ENCODE assay signal across 12 mouse cellular contexts in genomic region chr17:34672246-34672792, GRCm38 (mm10). TPM values are rescaled to one million over a fixed set of nuclear protein-coding genes. Genes with fewer than 3 reads are reported as not detected.
A peak's percentile ranks its signal among the peaks of the same experiment; 100 is the strongest.
DNase-seq lines count a peak whose midpoint lies in the region; ATAC-seq and TF ChIP-seq lines count a peak whose summit lies in the region.
"Had no signal": no experiment of that assay in that cellular context is flagged by ENCODE, and none has a peak within 500 bp of the region (broad histone marks: within the 10 kb centered on the region; RNA-seq: fewer than 3 reads in every experiment).

No protein-coding gene starts in this region.

- 31% methylated on average over 49 of the region's 49 CpGs for WGBS in embryonic facial prominence, embryonic 15.5 days
- 30% methylated on average over 49 of the region's 49 CpGs for WGBS in hindbrain, postnatal 0 days
- 32% methylated on average over 49 of the region's 49 CpGs for WGBS in neural tube, embryonic 11.5 days

- intact Hi-C loops in left cerebral cortex, adult 2 months (cut with DNase I), result no loop called here
- intact Hi-C loops in left cerebral cortex, postnatal 4 days (cut with DNase I), result no loop called here

- no peaks in the 10 kb centered on the region for H3K9me3 ChIP-seq in embryonic facial prominence, embryonic 15.5 days (replicated peaks)
- H3K9me3 ChIP-seq in hindbrain, postnatal 0 days (ENCODE audit: low read length), result no peaks in the 10 kb centered on the region
- H3K9me3 ChIP-seq in neural tube, embryonic 11.5 days (ENCODE audit: control insufficient read depth, low read length), result no peaks in the 10 kb centered on the region

- H3K4me2 ChIP-seq in embryonic facial prominence, embryonic 15.5 days (replicated peaks), result peak overlapping the region; percentile 59
- peak overlapping the region; percentile 52 for H3K4me2 ChIP-seq in hindbrain, postnatal 0 days (ENCODE audit: low read depth, low read length)
- H3K4me2 ChIP-seq in neural tube, embryonic 11.5 days (ENCODE audit: low read depth), result peak overlapping the region; percentile 51

- no peak for TF ChIP-seq CTCF in left cerebral cortex, adult 2 months (IDR thresholded peaks at IDR 0.05)
- TF ChIP-seq CTCF in hindbrain, postnatal 0 days (IDR thresholded peaks at IDR 0.05; ENCODE audit: low read depth), result no peak

- H3K36me3 ChIP-seq in embryonic facial prominence, embryonic 15.5 days, result no peaks in the 10 kb centered on the region
- no peaks in the 10 kb centered on the region for H3K36me3 ChIP-seq in hindbrain, postnatal 0 days (ENCODE audit: insufficient read depth, low read length)
- H3K36me3 ChIP-seq in neural tube, embryonic 11.5 days (ENCODE audit: control insufficient read depth, insufficient read depth, low read length), result no peaks in the 10 kb centered on the region

- no peak overlapping the region for H3K9ac ChIP-seq in embryonic facial prominence, embryonic 15.5 days
- no peak overlapping the region for H3K9ac ChIP-seq in hindbrain, postnatal 0 days (replicated peaks; ENCODE audit: low read length)
- peak overlapping the region; percentile 33 for H3K9ac ChIP-seq in neural tube, embryonic 11.5 days (ENCODE audit: low read length)

- H3K4me3 ChIP-seq in left cerebral cortex, adult 2 months, result peak overlapping the region; percentile 31
- H3K4me3 ChIP-seq in embryonic facial prominence, embryonic 15.5 days (replicated peaks), result peak overlapping the region; percentile 34
- H3K4me3 ChIP-seq in hindbrain, postnatal 0 days (ENCODE audit: low read length), result peak overlapping the region; percentile 33
- peak overlapping the region; percentile 30 for H3K4me3 ChIP-seq in neural tube, embryonic 11.5 days (ENCODE audit: low read depth, low read length)

- peaks cover 80% of the 10 kb centered on the region for H3K27me3 ChIP-seq in embryonic facial prominence, embryonic 15.5 days
- peaks cover 31% of the 10 kb centered on the region for H3K27me3 ChIP-seq in hindbrain, postnatal 0 days (ENCODE audit: insufficient read depth, low read length)
- peaks cover 43% of the 10 kb centered on the region for H3K27me3 ChIP-seq in neural tube, embryonic 11.5 days (ENCODE audit: control insufficient read depth, insufficient read depth, low read length)

- no peak for DNase-seq in left cerebral cortex, adult 2 months (ENCODE audit: extremely low spot score in 1 of 2, low spot score in 2 of 2)
- DNase-seq in left cerebral cortex, postnatal 4 days, result no peak
- no peak for DNase-seq in hindbrain, postnatal 0 days (ENCODE audit: low spot score)
- DNase-seq in neural tube, embryonic 11.5 days (ENCODE audit: low spot score), result no peak
- no peak for DNase-seq in ovary, postnatal 14 days (ENCODE audit: low spot score)
- no peak for DNase-seq in layer of hippocampus, adult 18-20 months (ENCODE audit: low spot score in 2 of 2)
- no peak for DNase-seq in adrenal gland, adult (ENCODE audit: inconsistent age in 2 of 2, low spot score in 1 of 2)
- DNase-seq: cerebellum, adult 18-20 months; spleen, adult 18-20 months had no signal

- peaks cover 25% of the 10 kb centered on the region for H3K4me1 ChIP-seq in embryonic facial prominence, embryonic 15.5 days
- H3K4me1 ChIP-seq in hindbrain, postnatal 0 days (ENCODE audit: insufficient read depth, low read length), result peaks cover 8% of the 10 kb centered on the region; the same call in 1 of the 2 replicates
- peaks cover 5% of the 10 kb centered on the region; the same call in 1 of the 2 replicates for H3K4me1 ChIP-seq in neural tube, embryonic 11.5 days (ENCODE audit: control insufficient read depth, insufficient read depth, low read length)

- H3K27ac ChIP-seq in left cerebral cortex, adult 2 months, result no peak overlapping the region
- H3K27ac ChIP-seq in embryonic facial prominence, embryonic 15.5 days (replicated peaks), result no peak overlapping the region
- H3K27ac ChIP-seq in hindbrain, postnatal 0 days, result no peak overlapping the region
- H3K27ac ChIP-seq in neural tube, embryonic 11.5 days (ENCODE audit: low read depth, low read length), result no peak overlapping the region

- ATAC-seq in embryonic facial prominence, embryonic 15.5 days (ENCODE audit: insufficient number of reproducible peaks, low FRiP score, low TSS enrichment, low read depth), result no peak
- 0 out of 2 replicates have a peak, but pooled peaks have one; percentile 34 for ATAC-seq in hindbrain, postnatal 0 days
- ATAC-seq in neural tube, embryonic 11.5 days (ENCODE audit: insufficient read depth, low FRiP score, low TSS enrichment), result no peak

RNA-seq across cellular contexts. Expression of gene Tnxb, which starts 2.0 kb away (rescaled TPM):
- total RNA-seq in left cerebral cortex, adult 2 months (2021), result 1 to 10 TPM; 1.5 to 2.4 TPM
- total RNA-seq in left cerebral cortex, postnatal 4 days (2021), result 1 to 10 TPM; 1.9 to 2.2 TPM
- 0.48 and 0.87 TPM in 2 replicates for polyA plus RNA-seq in embryonic facial prominence, embryonic 15.5 days (2015; fragmentation: Nextera tagmentation; extraction: Ambion mirVana)
- 3.1 and 4.0 TPM in 2 replicates for total RNA-seq in hindbrain, postnatal 0 days (2014; rRNA removed)
- 0.16 and 0.28 TPM in 2 replicates for polyA plus RNA-seq in hindbrain, postnatal 0 days (2015; fragmentation: Nextera tagmentation; extraction: Ambion mirVana)
- 0.03 TPM in 1 of 2 replicates, not detected in the other for polyA plus RNA-seq in neural tube, embryonic 11.5 days (2014; fragmentation: Nextera tagmentation; extraction: Ambion mirVana)
- total RNA-seq in layer of hippocampus, adult 18-20 months (2021), result 10 to 100 TPM; 12.1 to 12.3 TPM
- total RNA-seq: granulocyte monocyte progenitor cell, adult 5-6 weeks had no signal

RNA-seq across cellular contexts. Expression of gene Atf6b, which starts 25.4 kb away (rescaled TPM):
- total RNA-seq in left cerebral cortex, adult 2 months (2021), result 10 to 100 TPM; 64.3 to 66.4 TPM
- total RNA-seq in left cerebral cortex, postnatal 4 days (2021), result 10 to 100 TPM; 72.8 to 75.4 TPM
- 88.8 and 94.7 TPM in 2 replicates for polyA plus RNA-seq in embryonic facial prominence, embryonic 15.5 days (2015; fragmentation: Nextera tagmentation; extraction: Ambion mirVana)
- 53.6 and 70.6 TPM in 2 replicates for total RNA-seq in hindbrain, postnatal 0 days (2014; rRNA removed)
- polyA plus RNA-seq in hindbrain, postnatal 0 days (2015; fragmentation: Nextera tagmentation; extraction: Ambion mirVana), result 74.2 and 78.2 TPM in 2 replicates
- 78.3 and 88.4 TPM in 2 replicates for polyA plus RNA-seq in neural tube, embryonic 11.5 days (2014; fragmentation: Nextera tagmentation; extraction: Ambion mirVana)
- 10 to 100 TPM; 83.4 to 95.0 TPM for total RNA-seq in layer of hippocampus, adult 18-20 months (2021)

RNA-seq across cellular contexts. Expression of gene Fkbpl, which starts 27.8 kb away (rescaled TPM):
- total RNA-seq in left cerebral cortex, adult 2 months (2021), result 10 to 100 TPM; 10.9 to 16.9 TPM
- 10 to 100 TPM in 1 of 2 experiments, 1 to 10 TPM in 1; 7.9 to 10.5 TPM for total RNA-seq in left cerebral cortex, postnatal 4 days (2021)
- polyA plus RNA-seq in embryonic facial prominence, embryonic 15.5 days (2015; fragmentation: Nextera tagmentation; extraction: Ambion mirVana), result 16.2 and 16.8 TPM in 2 replicates
- total RNA-seq in hindbrain, postnatal 0 days (2014; rRNA removed), result 4.9 and 6.1 TPM in 2 replicates
- 10.4 and 11.8 TPM in 2 replicates for polyA plus RNA-seq in hindbrain, postnatal 0 days (2015; fragmentation: Nextera tagmentation; extraction: Ambion mirVana)
- polyA plus RNA-seq in neural tube, embryonic 11.5 days (2014; fragmentation: Nextera tagmentation; extraction: Ambion mirVana), result 15.5 and 17.6 TPM in 2 replicates
- 10 to 100 TPM; 16.6 to 18.0 TPM for total RNA-seq in layer of hippocampus, adult 18-20 months (2021)

RNA-seq across cellular contexts. Expression of gene Prrt1, which starts 43.0 kb away (rescaled TPM):
- 100 to 1,000 TPM; 172 to 205 TPM for total RNA-seq in left cerebral cortex, adult 2 months (2021)
- total RNA-seq in left cerebral cortex, postnatal 4 days (2021), result 10 to 100 TPM; 78.2 to 81.9 TPM
- 1.3 and 1.5 TPM in 2 replicates for polyA plus RNA-seq in embryonic facial prominence, embryonic 15.5 days (2015; fragmentation: Nextera tagmentation; extraction: Ambion mirVana)
- total RNA-seq in hindbrain, postnatal 0 days (2014; rRNA removed), result 7.5 and 8.1 TPM in 2 replicates
- polyA plus RNA-seq in hindbrain, postnatal 0 days (2015; fragmentation: Nextera tagmentation; extraction: Ambion mirVana), result 7.3 and 7.9 TPM in 2 replicates
- 0.57 and 0.87 TPM in 2 replicates for polyA plus RNA-seq in neural tube, embryonic 11.5 days (2014; fragmentation: Nextera tagmentation; extraction: Ambion mirVana)
- total RNA-seq in layer of hippocampus, adult 18-20 months (2021), result 100 to 1,000 TPM; 265 to 276 TPM
- polyA plus RNA-seq: liver, embryonic 16.5 days had no signal

RNA-seq across cellular contexts. Expression of gene Ppt2, which starts 44.0 kb away (rescaled TPM):
- total RNA-seq in left cerebral cortex, adult 2 months (2021), result 10 to 100 TPM; 47.3 to 48.6 TPM
- 10 to 100 TPM; 30.3 to 32.7 TPM for total RNA-seq in left cerebral cortex, postnatal 4 days (2021)
- polyA plus RNA-seq in embryonic facial prominence, embryonic 15.5 days (2015; fragmentation: Nextera tagmentation; extraction: Ambion mirVana), result 27.5 and 28.3 TPM in 2 replicates
- total RNA-seq in hindbrain, postnatal 0 days (2014; rRNA removed), result 33.6 and 42.3 TPM in 2 replicates
- polyA plus RNA-seq in hindbrain, postnatal 0 days (2015; fragmentation: Nextera tagmentation; extraction: Ambion mirVana), result 17.9 and 20.0 TPM in 2 replicates
- 27.6 and 30.3 TPM in 2 replicates for polyA plus RNA-seq in neural tube, embryonic 11.5 days (2014; fragmentation: Nextera tagmentation; extraction: Ambion mirVana)
- 10 to 100 TPM; 47.9 to 49.3 TPM for total RNA-seq in layer of hippocampus, adult 18-20 months (2021)
